Mouse (Mus musculus) neural tube, embryonic 13.5 days (tissue): ENCODE data around the gene Gm11983. TPM values are rescaled to one million over a fixed set of nuclear protein-coding genes. Genes with fewer than 3 reads are reported as not detected.
"Not testable (repeated sequence)": the region's sequence is repeated elsewhere in the genome, so short reads cannot be mapped to it uniquely, and the experiment has no call there.

Experiments
- ATAC-seq: fragments of 200-750 bp; cut with Nextera tagmentation; 2 replicates; pipeline ENCODE4 v1.8.0; 2017; ENCODE audit warnings: low read depth, mild to moderate bottlenecking, moderate TSS enrichment, moderate library complexity
- H3K27ac ChIP-seq: fragments of 300-500 bp; sonication (generic); replicated peaks from 2 replicates; pipeline ENCODE4 v1.5.1; 2015; ENCODE audit warnings: moderate library complexity, mild to moderate bottlenecking, inconsistent platforms
- H3K27me3 ChIP-seq: fragments of 300-500 bp; sonication (generic); 2 replicates; pipeline ENCODE4 v1.6.1; 2015; ENCODE audit warnings: mild to moderate bottlenecking, inconsistent platforms
- H3K36me3 ChIP-seq: fragments of 300-500 bp; sonication (generic); 2 replicates; pipeline ENCODE4 v1.6.1; 2015; ENCODE audit warnings: mild to moderate bottlenecking, inconsistent platforms
- H3K4me1 ChIP-seq: fragments of 300-500 bp; sonication (generic); replicated peaks from 2 replicates; pipeline ENCODE4 v1.6.1; 2015; ENCODE audit warnings: inconsistent platforms
- H3K4me2 ChIP-seq: fragments of 300-500 bp; sonication (generic); 2 replicates; pipeline ENCODE4 v1.6.1; 2015; ENCODE audit warnings: inconsistent platforms, mild to moderate bottlenecking, moderate library complexity
- H3K4me3 ChIP-seq: fragments of 300-500 bp; sonication (generic); 2 replicates; pipeline ENCODE4 v1.5.1; 2015; ENCODE audit warnings: mild to moderate bottlenecking, inconsistent platforms
- H3K9ac ChIP-seq: fragments of 300-500 bp; sonication (generic); 2 replicates; pipeline ENCODE4 v1.6.1; 2015; ENCODE audit warnings: moderate library complexity, mild to moderate bottlenecking, inconsistent platforms
- H3K9me3 ChIP-seq: fragments of 300-500 bp; sonication (generic); 2 replicates; pipeline ENCODE4 v1.6.1; 2016; ENCODE audit warnings: inconsistent platforms
- WGBS: fragments of 180-500 bp; shearing (Covaris S2); methylation state at CpG from one replicate; pipeline ENCODE4 v1.1.7; 2015; 5-methylcytosine and 5-hydroxymethylcytosine counted together
- polyA plus RNA-seq: library from polyadenylated mRNA; unstranded; fragments of >200 nt; fragmentation: Nextera tagmentation; extraction: Ambion mirVana; gene quantifications from 2 replicates; pipeline ENCODE4 v1.2.1, GENCODE M21; 2015

The Gm11983 gene
- not detected in 2 replicates for polyA plus RNA-seq

DNA sequence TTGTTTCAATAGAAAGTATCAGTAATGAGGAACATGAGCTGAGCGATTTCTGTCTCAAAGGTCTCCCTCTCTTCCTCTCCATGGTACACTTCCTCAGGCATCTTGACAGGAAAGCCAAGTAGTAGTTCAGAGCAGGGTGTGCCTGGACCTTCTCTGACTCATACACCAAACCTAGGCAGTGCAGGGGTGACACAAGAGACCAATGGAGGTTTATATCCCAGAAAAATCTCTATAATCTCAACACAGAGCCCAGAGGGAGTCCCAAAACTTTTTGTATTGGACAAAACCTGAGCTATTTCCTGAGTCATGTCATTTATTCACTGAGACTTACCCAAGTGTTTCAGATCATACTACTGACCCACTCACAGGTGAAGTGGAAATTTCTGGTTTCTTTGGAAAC lies at the start of gene Gm11983:
Gene Gm11983, minus strand, starts transcription at position 101 of the 400 bp plus-strand sequence.
- no peak within 1 kb of the TSS for H3K4me3 ChIP-seq
- no peak for ATAC-seq
- WGBS: 100% methylated on average over 1 of the region's 1 CpGs
- no peaks in the 10 kb centered on the region for H3K27me3 ChIP-seq
- H3K4me2 ChIP-seq: no peak within 1 kb of the TSS
- no peaks in the 10 kb centered on the region for H3K36me3 ChIP-seq
- H3K27ac ChIP-seq: no peak within 1 kb of the TSS
- H3K9ac ChIP-seq: no peak within 1 kb of the TSS
- H3K9me3 ChIP-seq: no peaks in the 10 kb centered on the region
- H3K4me1 ChIP-seq: no peaks in the 10 kb centered on the region

DNA sequence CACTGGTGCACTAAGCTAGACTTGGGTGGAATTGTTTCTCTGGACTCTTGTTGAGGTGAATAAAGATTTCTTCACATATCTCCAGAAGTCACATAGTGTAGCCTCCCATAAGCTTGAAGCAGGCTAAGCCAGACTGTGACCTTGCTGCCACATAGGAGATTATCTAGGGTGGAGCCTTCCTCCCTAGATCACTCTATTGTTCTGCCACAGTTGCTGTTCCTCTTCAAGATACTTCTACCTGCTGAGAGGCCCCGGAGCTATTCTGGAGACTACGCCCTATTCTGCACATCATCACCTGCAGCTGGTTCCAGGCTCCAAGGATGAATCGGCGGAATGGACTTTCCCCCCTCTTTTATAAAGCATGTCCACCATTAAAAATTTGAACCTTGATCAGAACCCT lies 45.6 kb upstream of the Gm11983 start:
- ATAC-seq, H3K9me3 ChIP-seq, H3K9ac ChIP-seq, H3K27ac ChIP-seq, H3K4me3 ChIP-seq, H3K4me2 ChIP-seq, H3K4me1 ChIP-seq, H3K27me3 ChIP-seq, H3K36me3 ChIP-seq: not testable (repeated sequence)
- WGBS: 96% methylated on average over 4 of the region's 4 CpGs

DNA sequence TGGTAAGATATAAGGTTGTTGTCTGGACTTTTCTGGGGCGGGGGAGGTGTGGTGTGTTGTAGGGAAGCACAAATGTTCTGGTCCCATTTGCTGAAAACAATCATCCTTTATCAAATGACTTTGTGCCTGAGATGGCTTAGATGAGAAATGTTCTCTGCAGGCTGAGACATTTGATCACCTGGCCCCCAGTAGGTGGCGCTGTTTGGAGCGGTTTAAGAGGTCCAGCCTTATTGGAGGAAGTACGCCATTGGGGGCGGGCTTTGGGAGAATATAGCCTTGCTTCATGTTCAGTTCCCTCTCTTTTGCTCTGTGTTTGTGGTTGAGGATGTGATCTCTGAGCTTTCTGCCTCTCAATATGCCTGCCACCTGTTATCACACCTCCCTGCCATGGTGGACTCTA lies 44.2 kb upstream of the Gm11983 start:
- ATAC-seq: no peak
- Histone ChIP-seq H3K4me1 (no peaks in the 10 kb centered on the region), H3K27ac (no peak overlapping the region), H3K9ac (no peak overlapping the region), H3K4me3 (no peak overlapping the region), H3K9me3 (no peaks in the 10 kb centered on the region), H3K4me2 (no peak overlapping the region), H3K36me3 (no peaks in the 10 kb centered on the region), H3K27me3 (no peaks in the 10 kb centered on the region)
- 46% methylated on average over 5 of the region's 5 CpGs for WGBS

DNA sequence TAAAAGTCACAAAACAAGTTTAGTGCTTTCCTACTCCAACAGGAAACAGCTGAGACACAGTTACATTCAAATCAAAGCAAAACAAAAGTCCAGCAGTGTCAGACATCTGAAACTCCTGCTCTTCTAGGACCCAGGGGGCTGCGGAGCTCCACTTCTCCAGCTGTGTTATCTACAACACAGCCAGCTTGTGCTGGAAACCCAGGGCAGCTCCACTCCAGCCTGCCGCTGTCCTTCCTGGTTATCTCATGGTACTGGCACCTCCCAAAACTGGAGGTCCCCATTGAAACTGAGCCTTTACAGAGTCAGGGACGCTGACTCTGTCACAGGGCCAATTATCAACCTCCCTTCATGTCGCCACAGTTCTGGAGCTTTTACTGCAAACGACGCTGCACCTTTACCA lies 40.3 kb upstream of the Gm11983 start:
- 75% methylated on average over 6 of the region's 6 CpGs for WGBS
- Histone ChIP-seq H3K9ac (no peak overlapping the region), H3K4me3 (no peak overlapping the region), H3K27ac (no peak overlapping the region), H3K36me3 (no peaks in the 10 kb centered on the region), H3K9me3 (no peaks in the 10 kb centered on the region), H3K27me3 (no peaks in the 10 kb centered on the region), H3K4me1 (no peaks in the 10 kb centered on the region), H3K4me2 (no peak overlapping the region)
- no peak for ATAC-seq

DNA sequence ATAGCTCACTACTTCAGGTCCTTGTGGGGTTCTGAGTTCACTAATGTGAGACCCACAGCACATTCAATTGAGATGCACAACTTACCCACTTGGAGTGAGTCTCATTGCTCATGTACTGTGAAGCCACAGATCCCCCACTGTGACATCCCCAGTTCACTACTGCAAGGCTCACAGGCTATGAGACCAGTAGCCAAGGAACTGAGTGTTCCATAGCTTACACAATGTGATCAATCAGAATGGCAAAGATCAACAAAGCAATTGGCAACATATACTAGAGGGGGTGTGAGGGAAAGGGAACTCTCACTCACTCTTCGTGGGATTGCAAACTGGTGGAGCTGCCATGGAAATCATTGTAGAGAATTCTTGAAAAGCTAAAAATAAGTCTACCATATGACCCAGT lies 33.5 kb upstream of the Gm11983 start:
- no peak for ATAC-seq
- Histone ChIP-seq H3K4me3 (no peak overlapping the region), H3K27me3 (no peaks in the 10 kb centered on the region), H3K4me1 (no peaks in the 10 kb centered on the region), H3K9ac (no peak overlapping the region), H3K4me2 (no peak overlapping the region), H3K27ac (no peak overlapping the region), H3K9me3 (no peaks in the 10 kb centered on the region), H3K36me3 (no peaks in the 10 kb centered on the region)
- 91% methylated on average over 1 of the region's 1 CpGs for WGBS

DNA sequence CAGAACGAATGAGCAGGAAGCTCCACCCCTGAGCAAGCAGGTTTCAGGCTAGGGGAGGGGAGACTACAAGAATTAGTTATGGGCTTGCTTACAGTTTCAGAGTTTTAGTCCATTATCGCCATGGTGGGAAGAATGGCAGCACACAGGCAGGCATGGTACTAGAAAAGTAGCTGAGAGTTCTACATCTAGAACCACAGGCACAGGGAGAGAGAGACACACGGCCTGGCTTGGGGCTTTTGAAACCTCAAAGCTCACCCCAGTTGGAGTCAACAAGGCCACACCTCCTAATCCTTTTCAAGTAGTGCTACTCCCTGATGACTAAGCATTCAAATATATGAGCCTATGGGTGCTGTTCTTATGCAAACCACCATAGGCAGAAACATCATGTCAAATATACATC lies 28.1 kb upstream of the Gm11983 start:
- Histone ChIP-seq H3K4me3 (no peak overlapping the region), H3K9me3 (no peaks in the 10 kb centered on the region), H3K27me3 (no peaks in the 10 kb centered on the region), H3K4me1 (peaks cover 6% of the 10 kb centered on the region), H3K27ac (no peak overlapping the region), H3K4me2 (no peak overlapping the region), H3K9ac (no peak overlapping the region), H3K36me3 (no peaks in the 10 kb centered on the region)
- ATAC-seq: no peak
- WGBS: 95% methylated on average over 3 of the region's 3 CpGs

DNA sequence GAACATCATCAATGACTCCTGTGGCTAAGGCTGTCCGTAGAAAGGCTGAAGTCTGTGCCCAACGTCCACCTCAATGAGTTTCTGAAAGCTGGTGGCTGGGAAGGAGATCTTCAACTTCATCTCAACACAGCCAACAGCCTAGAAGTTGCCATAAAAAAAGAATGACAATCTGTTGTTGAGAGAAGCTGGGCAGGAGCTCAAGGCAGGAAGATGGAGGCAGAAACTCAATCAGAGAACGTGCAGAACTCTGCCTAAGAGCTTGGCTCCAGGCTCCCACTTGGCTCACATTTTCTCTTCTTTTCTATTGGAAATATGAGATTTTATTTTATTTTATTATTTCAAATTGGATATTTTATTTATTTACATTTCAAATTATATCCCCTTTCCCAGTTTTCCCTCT lies 24.7 kb upstream of the Gm11983 start:
- Histone ChIP-seq H3K4me2 (no peak overlapping the region), H3K9me3 (no peaks in the 10 kb centered on the region), H3K27ac (no peak overlapping the region), H3K36me3 (no peaks in the 10 kb centered on the region), H3K4me1 (peaks cover 21% of the 10 kb centered on the region), H3K27me3 (no peaks in the 10 kb centered on the region), H3K4me3 (no peak overlapping the region), H3K9ac (no peak overlapping the region)
- 90% methylated on average over 3 of the region's 3 CpGs for WGBS
- no peak for ATAC-seq

DNA sequence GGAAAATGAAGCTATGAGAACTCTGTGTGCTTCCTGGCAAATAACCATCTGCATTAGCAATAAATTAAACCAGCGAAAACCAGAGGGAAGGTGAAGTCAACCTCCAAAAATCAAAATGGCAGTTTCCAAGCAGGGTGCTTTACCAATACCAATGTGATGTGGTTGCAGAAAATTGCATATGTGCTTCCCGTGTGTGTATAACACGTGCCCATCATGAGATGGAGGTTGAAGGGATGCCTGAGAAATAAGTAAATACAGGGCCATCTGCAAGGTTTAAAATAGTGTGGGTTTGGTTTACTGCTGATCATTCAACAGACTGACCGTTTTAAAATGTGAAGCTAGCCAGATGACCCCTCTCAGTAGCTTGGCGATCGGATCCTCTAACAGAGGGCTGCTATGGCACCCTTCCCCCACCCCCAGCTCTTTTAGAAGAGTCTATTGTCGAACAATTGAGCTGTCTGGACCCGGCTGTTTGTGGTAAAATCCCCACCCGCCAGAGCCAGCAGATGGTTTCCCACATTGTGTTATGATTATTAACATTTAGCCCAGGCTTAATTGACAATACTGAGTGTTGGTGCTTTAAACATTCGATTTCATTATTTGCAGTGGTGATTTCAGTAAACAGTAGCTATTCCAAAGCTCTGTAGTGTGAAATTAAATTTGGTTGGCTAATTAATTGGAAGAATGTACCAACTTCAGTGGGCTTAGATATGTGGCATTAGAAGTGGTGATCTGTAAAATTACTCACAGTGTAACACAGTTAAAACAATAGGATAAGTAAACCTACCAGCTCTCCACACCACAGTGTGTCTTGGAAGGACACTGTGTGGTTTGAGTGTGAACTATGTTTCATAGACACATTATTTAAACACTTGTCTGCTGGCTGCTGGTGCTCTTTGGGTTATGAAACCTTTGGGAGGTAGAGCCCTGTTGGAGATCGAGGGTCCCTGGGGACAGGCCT lies 22.7 kb upstream of the Gm11983 start:
- Histone ChIP-seq H3K9ac (no peak overlapping the region), H3K36me3 (no peaks in the 10 kb centered on the region), H3K4me2 (peak overlapping the region; percentile 20; the same call in 1 of the 2 replicates), H3K4me1 (peaks cover 21% of the 10 kb centered on the region), H3K27me3 (no peaks in the 10 kb centered on the region), H3K4me3 (no peak overlapping the region), H3K9me3 (no peaks in the 10 kb centered on the region), H3K27ac (peak overlapping the region; percentile 74)
- peak; percentile 90 for ATAC-seq
- 20% methylated on average over 11 of the region's 11 CpGs for WGBS

DNA sequence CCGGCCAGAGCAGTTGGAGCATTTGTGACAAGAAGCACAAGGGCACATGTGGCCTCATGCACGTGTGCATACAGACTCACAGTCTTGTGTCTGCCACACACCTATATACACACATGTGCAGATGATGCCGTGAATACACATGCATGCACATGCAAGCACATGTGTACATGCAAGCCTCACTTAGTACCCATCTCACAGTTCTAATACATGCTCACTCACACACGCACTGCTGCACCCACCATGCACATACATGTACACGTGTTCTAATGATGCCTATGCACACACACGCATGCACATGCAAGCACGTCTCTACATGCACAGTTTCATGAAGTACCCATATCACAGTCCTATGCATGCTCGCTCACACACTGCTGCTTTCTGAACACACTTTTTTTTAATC lies 21.6 kb upstream of the Gm11983 start:
- H3K4me2 ChIP-seq: no peak overlapping the region
- peaks cover 21% of the 10 kb centered on the region for H3K4me1 ChIP-seq
- ATAC-seq: no peak
- H3K9ac ChIP-seq: no peak overlapping the region
- no peaks in the 10 kb centered on the region for H3K9me3 ChIP-seq
- peak overlapping the region; percentile 74 for H3K27ac ChIP-seq
- 91% methylated on average over 8 of the region's 8 CpGs for WGBS
- no peaks in the 10 kb centered on the region for H3K36me3 ChIP-seq
- no peaks in the 10 kb centered on the region for H3K27me3 ChIP-seq
- no peak overlapping the region for H3K4me3 ChIP-seq

DNA sequence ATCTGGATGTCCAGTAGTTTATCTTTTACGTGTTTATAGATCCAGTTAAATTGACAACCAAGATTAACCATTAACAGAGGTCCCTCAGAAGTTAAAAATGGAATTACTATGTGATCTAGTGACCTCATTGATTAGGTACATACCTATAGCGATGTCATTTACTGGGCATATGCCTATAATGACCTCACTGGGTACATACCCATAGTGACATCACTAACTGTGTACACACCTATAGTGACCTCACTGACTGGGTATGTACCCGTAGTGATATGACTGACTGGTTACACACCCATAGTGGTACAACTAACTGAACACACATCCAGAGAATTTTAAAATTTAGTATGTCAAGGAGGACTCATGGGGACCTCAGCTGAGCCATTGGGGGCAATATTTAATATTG lies 18.5 kb upstream of the Gm11983 start:
- H3K27me3 ChIP-seq: no peaks in the 10 kb centered on the region
- no peak overlapping the region for H3K4me3 ChIP-seq
- H3K4me1 ChIP-seq: peaks cover 19% of the 10 kb centered on the region
- 91% methylated on average over 3 of the region's 3 CpGs for WGBS
- H3K27ac ChIP-seq: no peak overlapping the region
- H3K4me2 ChIP-seq: no peak overlapping the region
- no peak overlapping the region for H3K9ac ChIP-seq
- H3K9me3 ChIP-seq: no peaks in the 10 kb centered on the region
- H3K36me3 ChIP-seq: no peaks in the 10 kb centered on the region
- no peak for ATAC-seq

DNA sequence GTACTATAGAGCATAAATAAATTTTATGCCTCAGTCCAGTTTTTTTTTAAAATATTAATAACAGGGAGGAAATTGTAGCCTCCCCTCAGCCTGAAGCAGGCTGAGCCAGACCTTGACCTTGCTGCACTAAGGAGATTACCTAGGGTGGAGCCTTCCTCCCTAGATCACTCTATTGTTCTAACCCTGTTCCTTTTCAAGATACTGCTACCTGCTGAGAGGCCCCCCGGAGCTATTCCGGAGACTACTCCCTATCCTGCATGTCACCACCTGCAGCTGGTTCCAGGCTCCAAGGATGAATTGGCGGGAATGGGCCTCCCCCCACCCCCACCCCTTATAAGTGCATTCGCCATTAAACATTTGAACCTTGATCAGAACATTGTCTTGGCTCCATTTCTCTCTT lies 15.9 kb upstream of the Gm11983 start:
- H3K4me3 ChIP-seq, H3K9me3 ChIP-seq, H3K27ac ChIP-seq, H3K27me3 ChIP-seq, H3K36me3 ChIP-seq, H3K4me1 ChIP-seq, H3K4me2 ChIP-seq, ATAC-seq, H3K9ac ChIP-seq: not testable (repeated sequence)
- 80% methylated on average over 4 of the region's 4 CpGs for WGBS

DNA sequence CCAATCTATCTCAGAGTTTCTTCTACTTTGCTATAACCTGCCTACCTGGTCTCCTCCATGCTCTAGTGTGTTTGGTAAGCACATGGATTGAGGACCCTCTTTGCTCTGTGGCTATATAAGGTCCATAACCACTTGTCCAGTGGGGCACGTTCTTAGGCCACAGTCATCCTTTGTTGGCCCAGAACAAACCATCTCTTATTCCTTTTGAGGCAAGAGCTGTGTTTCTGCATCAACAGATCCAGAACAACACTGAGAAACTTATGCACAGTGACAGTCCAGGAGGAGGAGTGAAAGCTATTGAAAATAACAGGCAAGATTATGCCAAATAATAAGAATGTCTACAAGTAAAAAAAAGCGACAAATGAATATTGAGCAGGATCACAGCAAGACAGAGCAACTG lies 6.4 kb upstream of the Gm11983 start:
- no peak for ATAC-seq
- H3K4me3 ChIP-seq: no peak overlapping the region
- H3K27me3 ChIP-seq: no peaks in the 10 kb centered on the region
- no peak overlapping the region for H3K9ac ChIP-seq
- no peak overlapping the region for H3K27ac ChIP-seq
- H3K4me2 ChIP-seq: no peak overlapping the region
- WGBS: 83% methylated on average over 2 of the region's 2 CpGs
- H3K36me3 ChIP-seq: no peaks in the 10 kb centered on the region
- no peaks in the 10 kb centered on the region for H3K9me3 ChIP-seq
- H3K4me1 ChIP-seq: no peaks in the 10 kb centered on the region

DNA sequence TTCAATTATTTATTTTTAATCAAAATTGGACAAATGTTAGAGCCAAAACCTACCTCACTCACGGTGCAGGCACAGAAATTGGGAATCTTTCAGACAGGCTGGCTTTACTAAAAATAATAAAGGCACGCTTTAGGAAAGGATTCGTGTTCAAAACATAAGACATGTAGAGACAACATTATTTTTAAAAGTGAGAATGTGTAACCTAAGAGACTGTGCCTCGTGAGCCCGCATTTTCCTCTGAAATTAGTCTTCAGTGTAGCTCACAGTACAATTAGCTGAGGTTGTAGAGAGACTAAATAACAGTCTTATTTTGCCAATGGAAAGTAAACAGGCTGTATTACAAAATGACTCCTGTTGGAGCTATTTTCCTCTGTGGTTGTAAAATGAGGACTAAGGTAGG lies 4.7 kb upstream of the Gm11983 start:
- Histone ChIP-seq H3K4me1 (no peaks in the 10 kb centered on the region), H3K9me3 (no peaks in the 10 kb centered on the region), H3K36me3 (no peaks in the 10 kb centered on the region), H3K27me3 (no peaks in the 10 kb centered on the region), H3K9ac (no peak overlapping the region), H3K4me2 (no peak overlapping the region), H3K4me3 (no peak overlapping the region), H3K27ac (no peak overlapping the region)
- ATAC-seq: no peak
- 90% methylated on average over 5 of the region's 5 CpGs for WGBS
